Mouse (Mus musculus) naive thymus-derived CD4-positive, alpha-beta T cell, adult 2 months (primary cell): Measurements from ENCODE around the gene Olfr748.
"Not testable (repeated sequence)": the region's sequence is repeated elsewhere in the genome, so short reads cannot be mapped to it uniquely, and the experiment has no call there.

Experiments used
- DNase-seq: peaks from one replicate; pipeline ENCODE4 v3.0.0-alpha.2; 2011; ENCODE audit warnings: low read depth

Olfr748 gene

GRCm38 (mm10) chr14:50707073-50707472, at the start of gene Olfr748:
TSS of gene Olfr748 (plus strand) at chr14:50707373.
- no peak for DNase-seq

GRCm38 (mm10) chr14:50693106-50693505, 14.1 kb upstream of the Olfr748 start, which contains the start of gene Olfr747:
TSS of gene Olfr747 (minus strand) at chr14:50693206.
- no peak for DNase-seq

- not testable (repeated sequence) for DNase-seq
Observed at GRCm38 (mm10) chr14:50719875-50720274, 12.7 kb downstream of the Olfr748 start.

DNA sequence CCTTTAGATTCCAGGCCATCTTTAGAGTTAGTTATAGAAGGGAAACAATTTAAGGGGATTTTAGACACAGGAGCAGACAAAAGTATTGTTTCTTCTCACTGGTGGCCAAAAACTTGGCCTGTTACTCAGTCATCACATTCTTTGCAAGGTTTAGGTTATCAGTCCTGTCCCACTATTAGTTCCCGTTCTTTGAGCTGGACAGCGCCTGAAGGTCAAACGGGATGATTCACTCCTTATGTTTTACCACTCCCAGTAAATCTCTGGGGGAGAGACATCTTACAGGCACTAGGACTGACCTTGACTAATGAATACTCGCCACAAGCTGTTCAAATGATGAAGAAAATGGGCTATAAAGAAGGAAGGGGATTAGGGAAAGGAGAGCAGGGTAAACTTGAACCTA, 15.2 kb downstream of the Olfr748 start:
- DNase-seq: not testable (repeated sequence)

DNA sequence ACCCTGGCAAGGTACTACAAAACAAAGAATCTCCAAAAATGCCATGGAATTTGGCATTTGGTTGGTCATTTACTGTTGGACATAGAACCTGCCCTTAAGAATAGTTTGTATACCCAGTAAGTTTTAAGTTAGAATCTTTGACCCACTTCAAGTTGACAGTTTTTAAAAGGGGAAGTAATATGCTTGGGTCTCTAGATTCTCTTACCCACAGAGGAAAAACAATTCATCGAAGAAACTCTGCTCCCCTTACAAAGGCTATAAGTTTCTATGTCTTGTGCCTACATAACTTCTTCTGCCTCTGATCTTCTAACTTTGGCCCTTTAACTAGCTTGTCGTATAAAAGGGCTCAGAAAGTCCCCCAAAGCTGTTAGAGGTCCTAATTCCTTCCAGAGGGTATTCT, 33.2 kb downstream of the Olfr748 start:
- no peak for DNase-seq

GRCm38 (mm10) chr14:50741584-50741983, 34.4 kb downstream of the Olfr748 start:
- DNase-seq: no peak

GRCm38 (mm10) chr14:50744994-50745393, 37.8 kb downstream of the Olfr748 start, which contains the start of gene Olfr749:
TSS of gene Olfr749 (minus strand) at chr14:50745094.
- no peak for DNase-seq

- DNase-seq: no peak
Observed at GRCm38 (mm10) chr14:50758416-50759085, 51.4 kb downstream of the Olfr748 start.
